Mouse (Mus musculus) liver, embryonic 15.5 days (tissue): ENCODE measurements around the gene Slc25a20. TPM values are rescaled to one million over a fixed set of nuclear protein-coding genes. Genes with fewer than 3 reads are reported as not detected.

Experiments
- ATAC-seq: fragments of 200-750 bp; cut with Nextera tagmentation; 2 replicates; pipeline ENCODE4 v1.8.0; 2017; ENCODE audit warnings: moderate number of reproducible peaks, mild to moderate bottlenecking, moderate library complexity; ENCODE audit not compliant: insufficient read depth
- H3K27ac ChIP-seq: fragments of 300-500 bp; sonication (generic); replicated peaks from 2 replicates; pipeline ENCODE4 v1.5.1; 2015; ENCODE audit warnings: mild to moderate bottlenecking, inconsistent platforms
- H3K27me3 ChIP-seq: fragments of 300-500 bp; sonication (generic); 2 replicates; pipeline ENCODE4 v1.6.1; 2015; ENCODE audit warnings: mild to moderate bottlenecking, inconsistent platforms
- H3K36me3 ChIP-seq: fragments of 300-500 bp; sonication (generic); replicated peaks from 2 replicates; pipeline ENCODE4 v1.6.1; 2015; ENCODE audit warnings: moderate library complexity, mild to moderate bottlenecking, inconsistent platforms
- H3K4me1 ChIP-seq: fragments of 300-500 bp; sonication (generic); replicated peaks from 2 replicates; pipeline ENCODE4 v1.6.1; 2015; ENCODE audit warnings: inconsistent platforms
- H3K4me2 ChIP-seq: fragments of 300-500 bp; sonication (generic); 2 replicates; pipeline ENCODE4 v1.6.1; 2015; ENCODE audit warnings: moderate library complexity, mild to moderate bottlenecking, inconsistent platforms
- H3K4me3 ChIP-seq: fragments of 300-500 bp; sonication (generic); replicated peaks from 2 replicates; pipeline ENCODE4 v1.5.1; 2015; ENCODE audit warnings: mild to moderate bottlenecking, inconsistent platforms
- H3K9ac ChIP-seq: fragments of 300-500 bp; sonication (generic); 2 replicates; pipeline ENCODE4 v1.6.1; 2015; ENCODE audit warnings: moderate library complexity, mild to moderate bottlenecking, inconsistent platforms
- H3K9me3 ChIP-seq: fragments of 300-500 bp; sonication (generic); replicated peaks from 2 replicates; pipeline ENCODE4 v1.6.1; 2016; ENCODE audit warnings: inconsistent platforms
- WGBS: fragments of 180-500 bp; shearing (Covaris S2); methylation state at CpG from one replicate; pipeline ENCODE4 v1.1.7; 2015; ENCODE audit warnings: mixed read lengths; ENCODE audit not compliant: insufficient replicate concordance; 5-methylcytosine and 5-hydroxymethylcytosine counted together
- polyA plus RNA-seq: library from polyadenylated mRNA; unstranded; fragments of >200 nt; fragmentation: Nextera tagmentation; extraction: Ambion mirVana; gene quantifications from 2 replicates; pipeline ENCODE4 v1.2.1, GENCODE M21; 2015

Slc25a20 gene
- polyA plus RNA-seq, 1 experiment from 2014 or later: 26.8 TPM

DNA sequence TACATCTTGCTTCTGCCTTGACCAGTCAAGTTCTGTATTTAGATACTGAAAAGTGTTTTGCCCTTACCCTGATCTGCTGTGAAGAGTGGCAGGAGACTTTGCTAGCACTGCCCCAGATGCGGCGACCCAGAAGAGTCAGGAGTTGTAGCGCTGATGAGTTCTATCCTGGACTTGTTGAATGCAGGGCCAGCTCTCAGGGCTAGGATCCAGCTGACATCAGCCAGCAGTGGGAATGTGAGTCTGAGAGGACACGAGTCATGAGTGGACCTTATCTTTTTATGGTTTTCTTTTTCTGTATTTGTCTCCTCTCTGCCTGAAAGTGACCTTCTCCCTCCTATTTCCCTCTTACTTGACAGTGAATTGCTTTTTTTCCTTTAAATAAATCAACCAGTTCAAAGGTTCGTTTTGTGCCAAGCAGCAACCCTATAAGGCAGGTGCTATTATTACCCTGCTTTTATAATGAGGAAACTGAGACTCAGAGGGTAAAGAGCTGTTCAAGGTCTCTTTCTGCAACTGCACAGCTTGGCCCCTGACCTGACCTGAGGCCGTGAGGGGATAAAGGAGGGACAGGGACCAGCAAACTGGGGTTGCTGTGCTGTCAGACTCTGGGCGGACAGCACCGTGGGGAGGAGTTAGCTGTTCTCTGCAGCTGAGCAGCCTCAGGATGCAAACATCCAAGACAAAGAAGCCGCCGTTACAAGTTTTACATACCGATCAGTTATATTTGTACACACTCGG is 41.7 kb downstream of the Slc25a20 start:
- 64% methylated on average over 12 of the region's 12 CpGs for WGBS
- Histone ChIP-seq H3K9me3 (no peaks in the 10 kb centered on the region), H3K4me1 (peaks cover 5% of the 10 kb centered on the region; the same call in 1 of the 2 replicates), H3K27me3 (no peaks in the 10 kb centered on the region), H3K36me3 (no peaks in the 10 kb centered on the region), H3K4me2 (no peak overlapping the region), H3K9ac (no peak overlapping the region), H3K27ac (0 out of 2 replicates have a peak overlapping the region, but pooled peaks have one; percentile 33), H3K4me3 (no peak overlapping the region)
- ATAC-seq: no peak

DNA sequence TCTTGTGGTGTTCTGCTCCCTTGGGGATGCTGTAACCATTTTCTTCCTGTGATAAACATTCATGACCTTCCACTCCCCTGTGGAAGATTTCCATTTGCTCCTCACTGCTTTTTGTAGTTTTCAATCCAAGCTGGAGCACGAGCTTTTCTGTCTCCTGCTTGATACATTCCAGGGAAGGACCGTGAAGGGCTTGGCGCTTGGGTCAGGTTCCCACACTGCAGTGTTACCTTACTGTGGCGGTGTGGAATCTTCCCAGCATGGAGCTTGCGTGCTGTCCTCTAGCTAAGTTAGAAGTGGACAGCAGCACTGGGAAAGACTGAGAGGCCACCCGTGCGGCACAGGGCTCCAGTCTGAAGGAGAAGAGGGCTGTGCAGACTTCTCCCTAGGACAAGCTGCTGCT is 42.7 kb downstream of the Slc25a20 start:
- Histone ChIP-seq H3K36me3 (no peaks in the 10 kb centered on the region), H3K4me1 (peaks cover 5% of the 10 kb centered on the region; the same call in 1 of the 2 replicates), H3K9me3 (no peaks in the 10 kb centered on the region), H3K27me3 (no peaks in the 10 kb centered on the region), H3K4me3 (no peak overlapping the region), H3K9ac (no peak overlapping the region), H3K27ac (no peak overlapping the region), H3K4me2 (no peak overlapping the region)
- 77% methylated on average over 7 of the region's 7 CpGs for WGBS
- no peak for ATAC-seq

DNA sequence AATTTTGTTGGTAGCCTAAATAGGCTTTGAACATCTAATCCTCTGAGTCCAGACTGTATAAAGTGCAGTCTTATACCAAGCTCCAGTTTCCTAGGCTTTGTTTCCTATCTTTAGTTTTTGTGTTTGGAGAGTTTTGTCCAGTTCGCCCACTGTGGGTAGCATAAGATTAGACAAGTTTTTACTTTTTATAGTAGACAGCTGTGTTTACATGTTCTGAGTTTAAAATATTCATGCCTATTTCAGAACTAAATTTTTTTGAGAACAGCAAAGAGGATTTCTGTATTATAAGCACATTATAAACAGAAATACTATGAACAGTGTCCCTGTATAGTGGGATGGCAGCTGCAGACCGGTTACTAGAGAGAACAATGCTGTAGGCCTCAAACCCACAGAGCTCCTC is 45.3 kb downstream of the Slc25a20 start:
- Histone ChIP-seq H3K27me3 (no peaks in the 10 kb centered on the region), H3K4me2 (no peak overlapping the region), H3K9me3 (no peaks in the 10 kb centered on the region), H3K9ac (no peak overlapping the region), H3K36me3 (no peaks in the 10 kb centered on the region), H3K4me3 (no peak overlapping the region), H3K27ac (no peak overlapping the region), H3K4me1 (peaks cover 5% of the 10 kb centered on the region; the same call in 1 of the 2 replicates)
- 68% methylated on average over 2 of the region's 2 CpGs for WGBS
- no peak for ATAC-seq

DNA sequence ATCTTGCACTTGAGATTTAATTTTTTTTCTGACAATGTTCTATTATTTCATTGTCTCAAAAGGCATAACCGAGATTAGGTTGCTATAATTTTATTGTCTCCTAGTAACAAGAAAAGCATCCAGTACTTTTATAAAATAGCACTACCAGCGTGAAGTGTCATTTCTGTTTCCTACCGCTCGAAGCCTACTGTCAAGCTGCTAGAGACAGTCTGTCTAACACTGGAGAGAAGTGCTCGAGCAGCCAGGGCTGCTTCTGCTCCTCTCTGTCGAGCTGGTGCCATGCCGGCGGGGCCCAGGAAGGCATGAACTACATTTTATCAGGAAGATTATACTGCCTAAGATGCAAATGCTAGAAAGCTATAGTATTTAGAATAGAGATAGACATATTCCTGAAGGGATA is 46.9 kb downstream of the Slc25a20 start:
- ATAC-seq: no peak
- H3K4me1 ChIP-seq: no peaks in the 10 kb centered on the region; the same call in 1 of the 2 replicates
- H3K36me3 ChIP-seq: no peaks in the 10 kb centered on the region
- H3K27ac ChIP-seq: no peak overlapping the region
- no peak overlapping the region for H3K4me3 ChIP-seq
- no peaks in the 10 kb centered on the region for H3K27me3 ChIP-seq
- no peak overlapping the region for H3K4me2 ChIP-seq
- H3K9ac ChIP-seq: no peak overlapping the region
- 79% methylated on average over 8 of the region's 8 CpGs for WGBS
- no peaks in the 10 kb centered on the region for H3K9me3 ChIP-seq

DNA sequence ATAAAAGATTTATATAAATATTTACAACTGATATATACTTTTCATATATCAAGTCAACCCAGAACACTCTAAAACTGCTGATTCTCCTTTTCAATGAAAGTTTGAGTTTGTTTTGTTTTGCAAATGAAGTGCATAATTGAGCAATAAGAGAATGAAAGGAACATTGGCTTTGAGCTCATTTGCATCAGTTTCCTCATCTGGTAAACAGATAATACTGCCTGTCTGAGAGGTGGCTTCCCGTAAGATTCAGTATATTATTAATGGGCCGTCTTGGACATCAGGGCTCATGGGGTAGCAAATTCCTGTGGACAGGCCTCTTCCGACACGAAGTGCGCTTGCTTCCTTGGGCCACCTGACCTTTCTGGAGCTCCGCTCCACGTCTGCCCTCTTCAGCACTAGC is 48.9 kb downstream of the Slc25a20 start:
- Histone ChIP-seq H3K36me3 (no peaks in the 10 kb centered on the region), H3K27me3 (no peaks in the 10 kb centered on the region), H3K4me3 (no peak overlapping the region), H3K9me3 (no peaks in the 10 kb centered on the region), H3K4me2 (no peak overlapping the region), H3K27ac (no peak overlapping the region), H3K9ac (no peak overlapping the region), H3K4me1 (no peaks in the 10 kb centered on the region)
- ATAC-seq: no peak
- WGBS: 75% methylated on average over 7 of the region's 7 CpGs

DNA sequence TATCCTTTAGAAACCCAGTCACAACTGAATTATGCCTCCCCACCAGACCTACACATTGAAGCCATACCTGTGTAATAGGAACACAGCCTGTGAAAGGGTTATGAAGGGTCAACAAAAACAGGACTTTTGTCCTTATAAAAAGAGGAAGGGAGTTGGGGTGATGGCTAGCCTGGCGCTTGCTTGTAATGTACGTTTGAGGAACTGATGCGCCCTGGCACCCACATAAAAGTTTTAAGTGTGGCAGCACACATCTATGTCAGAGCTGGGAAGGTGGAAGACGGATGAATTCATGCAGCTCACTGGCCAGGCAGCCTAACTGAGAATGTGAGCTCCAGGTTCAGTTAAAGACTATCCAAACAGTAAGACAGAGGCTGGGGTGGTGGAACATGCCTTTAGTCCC is 54.3 kb downstream of the Slc25a20 start:
- H3K36me3 ChIP-seq: 0 out of 2 replicates have a peak, but pooled peaks cover 7% of the 10 kb centered on the region
- no peaks in the 10 kb centered on the region for H3K4me1 ChIP-seq
- no peaks in the 10 kb centered on the region for H3K27me3 ChIP-seq
- no peak overlapping the region for H3K9ac ChIP-seq
- no peaks in the 10 kb centered on the region for H3K9me3 ChIP-seq
- 61% methylated on average over 4 of the region's 4 CpGs for WGBS
- H3K4me3 ChIP-seq: no peak overlapping the region
- no peak for ATAC-seq
- no peak overlapping the region for H3K4me2 ChIP-seq
- H3K27ac ChIP-seq: no peak overlapping the region

DNA sequence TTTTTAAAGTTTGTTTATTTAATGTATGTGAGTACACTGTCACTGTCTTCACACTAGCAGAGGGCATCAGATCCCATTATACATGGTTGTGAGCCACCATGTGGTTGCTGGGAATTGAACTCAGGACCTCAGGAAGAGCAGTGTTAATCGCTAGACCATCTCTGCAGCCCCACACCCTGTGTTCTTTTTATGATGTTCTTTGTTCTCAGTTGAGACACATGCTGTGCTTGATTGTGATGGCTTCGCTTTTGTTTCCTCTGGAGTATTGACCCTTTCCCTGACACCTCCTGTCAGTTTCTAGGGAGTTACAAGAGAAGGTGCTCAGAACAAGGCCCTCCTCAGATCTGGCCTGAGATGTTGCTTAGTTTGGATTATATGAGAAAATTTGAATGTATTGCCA is 61.9 kb downstream of the Slc25a20 start:
- H3K4me2 ChIP-seq: no peak overlapping the region
- no peak overlapping the region for H3K4me3 ChIP-seq
- no peaks in the 10 kb centered on the region for H3K27me3 ChIP-seq
- no peak overlapping the region for H3K9ac ChIP-seq
- no peak overlapping the region for H3K27ac ChIP-seq
- peaks cover 8% of the 10 kb centered on the region for H3K36me3 ChIP-seq
- ATAC-seq: no peak
- H3K4me1 ChIP-seq: no peaks in the 10 kb centered on the region
- 69% methylated on average over 2 of the region's 2 CpGs for WGBS
- H3K9me3 ChIP-seq: no peaks in the 10 kb centered on the region

DNA sequence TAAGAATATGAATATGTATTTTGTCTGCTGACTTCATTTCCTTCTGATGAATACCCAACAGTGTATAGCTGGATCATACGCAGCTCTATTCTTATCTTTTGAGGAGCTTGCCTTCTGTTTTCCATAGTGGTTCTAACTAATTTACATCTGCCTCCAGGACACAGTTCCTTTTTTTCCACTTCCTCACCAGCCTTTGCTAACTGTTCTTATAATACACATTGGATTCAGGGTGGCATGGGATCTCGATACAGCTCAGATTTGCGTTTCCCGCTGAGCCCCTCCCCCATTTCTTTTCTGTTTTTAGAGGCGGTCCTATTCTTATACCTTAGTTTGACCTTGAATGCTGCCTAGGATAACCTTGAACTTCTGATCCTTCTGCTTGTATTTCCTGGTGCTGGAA is 64.2 kb downstream of the Slc25a20 start:
- Histone ChIP-seq H3K4me3 (no peak overlapping the region), H3K4me1 (no peaks in the 10 kb centered on the region), H3K36me3 (peaks cover 4% of the 10 kb centered on the region), H3K9me3 (no peaks in the 10 kb centered on the region), H3K4me2 (no peak overlapping the region), H3K9ac (no peak overlapping the region), H3K27me3 (no peaks in the 10 kb centered on the region), H3K27ac (no peak overlapping the region)
- 66% methylated on average over 5 of the region's 5 CpGs for WGBS
- no peak for ATAC-seq

DNA sequence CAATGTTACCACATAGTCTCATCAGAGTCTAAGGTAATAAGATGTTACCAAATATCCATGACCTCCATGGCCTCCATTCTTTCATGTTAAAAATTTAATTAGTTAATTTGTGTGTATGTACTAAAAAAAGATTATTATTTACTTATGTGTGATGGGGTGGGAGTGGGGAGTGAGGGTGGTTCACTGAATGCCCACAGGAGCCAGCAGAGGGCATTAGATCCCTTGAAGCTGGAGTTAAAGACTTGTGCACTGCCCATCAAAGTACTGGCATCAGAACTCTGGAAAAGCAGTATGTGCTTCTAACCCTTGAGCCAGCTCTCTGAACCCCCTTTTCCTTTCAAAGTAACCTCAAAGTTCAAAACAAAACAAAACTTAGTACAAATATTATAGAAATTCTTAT is 67.2 kb downstream of the Slc25a20 start:
- Histone ChIP-seq H3K4me1 (no peaks in the 10 kb centered on the region), H3K27ac (no peak overlapping the region), H3K9me3 (no peaks in the 10 kb centered on the region), H3K4me2 (no peak overlapping the region), H3K4me3 (no peak overlapping the region), H3K27me3 (no peaks in the 10 kb centered on the region), H3K36me3 (0 out of 2 replicates have a peak, but pooled peaks cover 3% of the 10 kb centered on the region), H3K9ac (no peak overlapping the region)
- ATAC-seq: no peak

DNA sequence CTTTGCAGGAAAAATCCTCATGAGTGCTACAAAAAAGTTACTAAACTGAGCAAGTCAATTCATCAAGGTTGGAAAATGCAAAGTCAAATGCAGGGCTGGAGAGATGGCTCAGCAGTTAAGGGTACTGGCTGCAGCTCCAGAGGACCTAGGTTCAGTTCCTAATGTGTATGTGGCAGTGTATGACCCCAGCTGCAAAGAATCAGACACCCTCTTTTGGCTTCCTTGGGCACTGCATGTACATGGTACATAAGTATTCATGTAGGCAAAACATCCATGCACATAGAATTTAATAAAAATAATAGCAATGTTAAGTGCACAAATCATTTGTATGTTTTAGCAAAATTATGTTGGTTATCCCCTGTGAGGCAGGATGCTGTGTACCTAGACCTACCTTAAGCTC is 70.6 kb downstream of the Slc25a20 start:
- Histone ChIP-seq H3K4me1 (no peaks in the 10 kb centered on the region), H3K36me3 (peaks cover 13% of the 10 kb centered on the region), H3K4me3 (no peak overlapping the region), H3K27ac (no peak overlapping the region), H3K27me3 (no peaks in the 10 kb centered on the region), H3K9me3 (no peaks in the 10 kb centered on the region), H3K9ac (no peak overlapping the region), H3K4me2 (no peak overlapping the region)
- ATAC-seq: no peak
